Comparison of ENCODE assay signal across 8 mouse cellular contexts in the genomic region with DNA sequence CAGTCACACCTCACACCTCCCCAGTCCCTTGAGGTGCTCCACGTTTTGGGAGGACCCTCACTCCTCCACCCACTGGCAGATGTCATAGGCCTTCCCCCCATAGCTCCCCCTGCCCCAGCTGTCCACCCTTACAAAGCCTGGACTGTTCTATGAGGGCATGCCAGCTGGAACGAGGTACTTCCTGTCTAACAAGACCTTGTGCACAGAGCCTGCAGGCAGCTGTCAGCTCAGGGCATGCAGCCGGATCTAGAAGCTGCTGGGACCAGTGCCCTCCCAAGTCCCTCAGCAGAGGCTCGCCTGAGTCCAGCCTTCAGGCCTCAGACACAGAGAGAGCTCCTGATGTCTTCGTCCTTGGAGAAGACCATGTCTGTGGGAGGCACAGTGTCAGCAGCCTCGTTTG.
A peak's percentile ranks its signal among the peaks of the same experiment; 100 is the strongest.
DNase-seq lines count a peak whose midpoint lies in the region; ATAC-seq and TF ChIP-seq lines count a peak whose summit lies in the region.

No protein-coding gene starts in this region.

- no peak for TF ChIP-seq EP300 in stomach, postnatal 0 days (optimal IDR thresholded peaks at IDR 0.05)

- 58% methylated on average over 6 of the region's 6 CpGs for WGBS in hindbrain, embryonic 10.5 days
- WGBS in hindbrain, embryonic 14.5 days = 64% methylated on average over 6 of the region's 6 CpGs
- 41% methylated on average over 6 of the region's 6 CpGs for WGBS in heart, embryonic 13.5 days
- WGBS in stomach, postnatal 0 days = 44% methylated on average over 6 of the region's 6 CpGs

- no peak overlapping the region for H3K4me2 ChIP-seq in hindbrain, embryonic 14.5 days (replicated peaks)
- no peak overlapping the region for H3K4me2 ChIP-seq in heart, embryonic 13.5 days
- no peak overlapping the region for H3K4me2 ChIP-seq in stomach, postnatal 0 days (replicated peaks; ENCODE audit: low read depth)

- H3K4me3 ChIP-seq in hindbrain, embryonic 10.5 days = no peak overlapping the region
- no peak overlapping the region for H3K4me3 ChIP-seq in hindbrain, embryonic 14.5 days (replicated peaks; ENCODE audit: low read length)
- H3K4me3 ChIP-seq in brown adipose tissue, adult 24 weeks (ENCODE audit: insufficient read depth, low read depth, low read length) = no peak overlapping the region
- no peak overlapping the region for H3K4me3 ChIP-seq in heart, embryonic 13.5 days
- no peak overlapping the region for H3K4me3 ChIP-seq in stomach, postnatal 0 days (ENCODE audit: low read depth, low read length)

- peaks cover 13% of the 10 kb centered on the region for H3K4me1 ChIP-seq in hindbrain, embryonic 10.5 days (replicated peaks)
- H3K4me1 ChIP-seq in hindbrain, embryonic 14.5 days (replicated peaks; ENCODE audit: control insufficient read depth, insufficient read depth, low read length) = no peaks in the 10 kb centered on the region
- H3K4me1 ChIP-seq in brown adipose tissue, adult 24 weeks (ENCODE audit: control insufficient read depth, insufficient read depth, insufficient read length, low read length) = peaks cover 8% of the 10 kb centered on the region
- H3K4me1 ChIP-seq in heart, embryonic 13.5 days = peaks cover 21% of the 10 kb centered on the region
- H3K4me1 ChIP-seq in stomach, postnatal 0 days (replicated peaks; ENCODE audit: control insufficient read depth, insufficient read depth) = no peaks in the 10 kb centered on the region

- peak overlapping the region; percentile 56; the same call in 1 of the 2 replicates for H3K27ac ChIP-seq in hindbrain, embryonic 10.5 days
- H3K27ac ChIP-seq in hindbrain, embryonic 14.5 days = no peak overlapping the region
- H3K27ac ChIP-seq in brown adipose tissue, adult 24 weeks (replicated peaks; ENCODE audit: low read depth, low read length) = peak overlapping the region; percentile 33; the same call in 1 of the 2 replicates
- H3K27ac ChIP-seq in heart, embryonic 13.5 days (replicated peaks) = 0 out of 2 replicates have a peak overlapping the region, but pooled peaks have one; percentile 20
- peak overlapping the region; percentile 40; the same call in 1 of the 2 replicates for H3K27ac ChIP-seq in stomach, postnatal 0 days (replicated peaks)

- H3K9me3 ChIP-seq in hindbrain, embryonic 10.5 days = no peaks in the 10 kb centered on the region
- no peaks in the 10 kb centered on the region for H3K9me3 ChIP-seq in hindbrain, embryonic 14.5 days (ENCODE audit: control insufficient read depth, low read length)
- H3K9me3 ChIP-seq in heart, embryonic 13.5 days = no peaks in the 10 kb centered on the region
- no peaks in the 10 kb centered on the region for H3K9me3 ChIP-seq in stomach, postnatal 0 days (ENCODE audit: control insufficient read depth, low read length)

- no peak for TF ChIP-seq CTCF in stomach, postnatal 0 days (IDR thresholded peaks at IDR 0.05; ENCODE audit: low read depth)

- DNase-seq in hindbrain, embryonic 10.5 days (ENCODE audit: low spot score) = no peak
- DNase-seq in hindbrain, embryonic 14.5 days (ENCODE audit: low spot score) = no peak
- DNase-seq in layer of hippocampus, adult 9-11 months = peak; percentile 79
- no peak for DNase-seq in stomach, postnatal 0 days (ENCODE audit: low spot score)
- DNase-seq in c-Kit-positive CD71-positive TER-119-positive erythroid progenitor cells, embryonic 14.5 days (ENCODE audit: low spot score) = no peak
- DNase-seq in spleen, postnatal 14 days (ENCODE audit: low spot score in 2 of 2) = no peak

- no peak for ATAC-seq in hindbrain, embryonic 14.5 days (ENCODE audit: low FRiP score)
- no peak for ATAC-seq in heart, embryonic 13.5 days (ENCODE audit: extremely low read depth, insufficient number of reproducible peaks, low FRiP score, low TSS enrichment)
- peak; percentile 49; the same call in 1 of the 2 replicates for ATAC-seq in stomach, postnatal 0 days (ENCODE audit: low FRiP score, low TSS enrichment)

- peaks cover 4% of the 10 kb centered on the region; the same call in 1 of the 2 replicates for H3K27me3 ChIP-seq in hindbrain, embryonic 10.5 days (ENCODE audit: insufficient read depth, poor library complexity, severe bottlenecking)
- no peaks in the 10 kb centered on the region for H3K27me3 ChIP-seq in hindbrain, embryonic 14.5 days (ENCODE audit: control insufficient read depth, insufficient read depth, low read length)
- no peaks in the 10 kb centered on the region; the same call in 1 of the 2 replicates for H3K27me3 ChIP-seq in heart, embryonic 13.5 days (replicated peaks)
- H3K27me3 ChIP-seq in stomach, postnatal 0 days (ENCODE audit: control insufficient read depth, insufficient read depth, low read length) = no peaks in the 10 kb centered on the region

- no peaks in the 10 kb centered on the region for H3K36me3 ChIP-seq in hindbrain, embryonic 10.5 days
- H3K36me3 ChIP-seq in hindbrain, embryonic 14.5 days (replicated peaks; ENCODE audit: control insufficient read depth, insufficient read depth) = no peaks in the 10 kb centered on the region
- H3K36me3 ChIP-seq in heart, embryonic 13.5 days = no peaks in the 10 kb centered on the region
- no peaks in the 10 kb centered on the region for H3K36me3 ChIP-seq in stomach, postnatal 0 days (ENCODE audit: control insufficient read depth, insufficient read depth, low read length)

- no peak overlapping the region for H3K9ac ChIP-seq in hindbrain, embryonic 14.5 days
- peak overlapping the region; percentile 17; the same call in 1 of the 2 replicates for H3K9ac ChIP-seq in heart, embryonic 13.5 days
- no peak overlapping the region for H3K9ac ChIP-seq in stomach, postnatal 0 days (ENCODE audit: low read length)
